Mouse (Mus musculus) forebrain, embryonic 13.5 days (tissue): ENCODE results near the gene Gp5. TPM values are rescaled to one million over a fixed set of nuclear protein-coding genes. Genes with fewer than 3 reads are reported as not detected.
A peak's percentile ranks its signal among the peaks of the same experiment; 100 is the strongest.

Experiments used
- ATAC-seq: fragments of 200-750 bp; cut with Nextera tagmentation; 2 replicates; pipeline ENCODE4 v1.8.0; 2017
- H3K27ac ChIP-seq: fragments of 300-500 bp; sonication (generic); 2 replicates; pipeline ENCODE4 v1.5.1; 2015; ENCODE audit warnings: inconsistent platforms, mild to moderate bottlenecking, moderate library complexity
- H3K27me3 ChIP-seq: fragments of 300-500 bp; sonication (generic); 2 replicates; pipeline ENCODE4 v1.6.1; 2015; ENCODE audit warnings: mild to moderate bottlenecking, inconsistent platforms
- H3K36me3 ChIP-seq: fragments of 300-500 bp; sonication (generic); 2 replicates; pipeline ENCODE4 v1.6.1; 2015; ENCODE audit warnings: mild to moderate bottlenecking, inconsistent platforms; ENCODE audit not compliant: poor library complexity, severe bottlenecking
- H3K4me1 ChIP-seq: fragments of 300-500 bp; sonication (generic); 2 replicates; pipeline ENCODE4 v1.6.1; 2015; ENCODE audit warnings: inconsistent platforms
- H3K4me2 ChIP-seq: fragments of 300-500 bp; sonication (generic); 2 replicates; pipeline ENCODE4 v1.6.1; 2015; ENCODE audit warnings: inconsistent platforms, mild to moderate bottlenecking, moderate library complexity
- H3K4me3 ChIP-seq: fragments of 300-500 bp; sonication (generic); 2 replicates; pipeline ENCODE4 v1.5.1; 2015; ENCODE audit warnings: mild to moderate bottlenecking, inconsistent platforms
- H3K9ac ChIP-seq: fragments of 300-500 bp; sonication (generic); 2 replicates; pipeline ENCODE4 v1.6.1; 2015; ENCODE audit warnings: mild to moderate bottlenecking, inconsistent platforms
- H3K9me3 ChIP-seq: fragments of 300-500 bp; sonication (generic); replicated peaks from 2 replicates; pipeline ENCODE4 v1.6.1; 2016; ENCODE audit warnings: inconsistent platforms
- WGBS: fragments of 180-500 bp; shearing (Covaris S2); methylation state at CpG from one replicate; pipeline ENCODE4 v1.1.7; 2015; 5-methylcytosine and 5-hydroxymethylcytosine counted together
- polyA plus RNA-seq: library from polyadenylated mRNA; unstranded; fragments of >200 nt; fragmentation: Nextera tagmentation; extraction: Ambion mirVana; gene quantifications from 2 replicates; pipeline ENCODE4 v1.2.1, GENCODE M21; 2015

Gene Gp5
- polyA plus RNA-seq, 1 experiment from 2014 or later = 0.34 TPM

- no peaks in the 10 kb centered on the region for H3K36me3 ChIP-seq
- 77% methylated on average over 10 of the region's 10 CpGs for WGBS
- H3K9ac ChIP-seq = no peak overlapping the region
- H3K4me2 ChIP-seq = no peak overlapping the region
- H3K4me1 ChIP-seq = no peaks in the 10 kb centered on the region
- H3K27ac ChIP-seq = no peak overlapping the region
- H3K4me3 ChIP-seq = no peak overlapping the region
- no peak for ATAC-seq
- peaks cover 13% of the 10 kb centered on the region; the same call in 1 of the 2 replicates for H3K27me3 ChIP-seq
- H3K9me3 ChIP-seq = no peaks in the 10 kb centered on the region
Observed at GRCm38 (mm10) chr16:30299711-30300277, 10.8 kb downstream of the Gp5 start.

- H3K4me2 ChIP-seq = no peak overlapping the region
- no peak overlapping the region for H3K4me3 ChIP-seq
- ATAC-seq = no peak
- H3K27ac ChIP-seq = no peak overlapping the region
- no peak overlapping the region for H3K9ac ChIP-seq
- H3K4me1 ChIP-seq = no peaks in the 10 kb centered on the region
- H3K9me3 ChIP-seq = no peaks in the 10 kb centered on the region
- WGBS = 86% methylated on average over 7 of the region's 7 CpGs
- H3K36me3 ChIP-seq = no peaks in the 10 kb centered on the region
- H3K27me3 ChIP-seq = no peaks in the 10 kb centered on the region
Observed at GRCm38 (mm10) chr16:30297450-30297849, 13.1 kb downstream of the Gp5 start.

GRCm38 (mm10) chr16:30296601-30297275 is 13.8 kb downstream of the Gp5 start:
- Histone ChIP-seq H3K27ac (no peak overlapping the region), H3K9ac (no peak overlapping the region), H3K27me3 (no peaks in the 10 kb centered on the region), H3K9me3 (no peaks in the 10 kb centered on the region), H3K4me2 (no peak overlapping the region), H3K4me1 (no peaks in the 10 kb centered on the region), H3K4me3 (no peak overlapping the region), H3K36me3 (no peaks in the 10 kb centered on the region)
- no peak for ATAC-seq
- 86% methylated on average over 11 of the region's 11 CpGs for WGBS

GRCm38 (mm10) chr16:30295106-30295505 is 15.5 kb downstream of the Gp5 start:
- Histone ChIP-seq H3K27ac (no peak overlapping the region), H3K4me3 (no peak overlapping the region), H3K4me2 (no peak overlapping the region), H3K36me3 (no peaks in the 10 kb centered on the region), H3K9me3 (no peaks in the 10 kb centered on the region), H3K9ac (no peak overlapping the region), H3K4me1 (no peaks in the 10 kb centered on the region), H3K27me3 (no peaks in the 10 kb centered on the region)
- ATAC-seq = no peak
- WGBS = 93% methylated on average over 7 of the region's 7 CpGs

- no peak overlapping the region for H3K9ac ChIP-seq
- WGBS = 72% methylated on average over 6 of the region's 6 CpGs
- no peak for ATAC-seq
- no peak overlapping the region for H3K4me3 ChIP-seq
- H3K4me1 ChIP-seq = no peaks in the 10 kb centered on the region
- H3K9me3 ChIP-seq = no peaks in the 10 kb centered on the region
- 0 out of 2 replicates have a peak, but pooled peaks cover 11% of the 10 kb centered on the region for H3K27me3 ChIP-seq
- no peak overlapping the region for H3K4me2 ChIP-seq
- H3K36me3 ChIP-seq = no peaks in the 10 kb centered on the region
- H3K27ac ChIP-seq = no peak overlapping the region
Observed at GRCm38 (mm10) chr16:30290436-30290835, 20.1 kb downstream of the Gp5 start.

GRCm38 (mm10) chr16:30285701-30286100 is 24.9 kb downstream of the Gp5 start:
- WGBS = 49% methylated on average over 4 of the region's 4 CpGs
- peaks cover 17% of the 10 kb centered on the region for H3K4me1 ChIP-seq
- H3K9ac ChIP-seq = no peak overlapping the region
- no peaks in the 10 kb centered on the region for H3K9me3 ChIP-seq
- ATAC-seq = no peak
- H3K4me2 ChIP-seq = no peak overlapping the region
- no peak overlapping the region for H3K4me3 ChIP-seq
- peaks cover 52% of the 10 kb centered on the region for H3K27me3 ChIP-seq
- H3K27ac ChIP-seq = no peak overlapping the region
- no peaks in the 10 kb centered on the region for H3K36me3 ChIP-seq

GRCm38 (mm10) chr16:30283743-30284337 is 26.7 kb downstream of the Gp5 start:
- H3K4me3 ChIP-seq = peak overlapping the region; percentile 17
- H3K9me3 ChIP-seq = no peaks in the 10 kb centered on the region
- H3K9ac ChIP-seq = no peak overlapping the region; the same call in 1 of the 2 replicates
- under 1% methylated on average over 15 of the region's 15 CpGs for WGBS
- ATAC-seq = peak; percentile 65
- no peaks in the 10 kb centered on the region for H3K36me3 ChIP-seq
- peaks cover 20% of the 10 kb centered on the region for H3K4me1 ChIP-seq
- H3K4me2 ChIP-seq = peak overlapping the region; percentile 53
- no peak overlapping the region for H3K27ac ChIP-seq
- peaks cover 54% of the 10 kb centered on the region for H3K27me3 ChIP-seq

- Histone ChIP-seq H3K4me3 (peak within 1 kb of the TSS; percentile 22), H3K27ac (no peak within 1 kb of the TSS), H3K9ac (no peak within 1 kb of the TSS; the same call in 1 of the 2 replicates), H3K4me1 (peaks cover 26% of the 10 kb centered on the region), H3K9me3 (no peaks in the 10 kb centered on the region), H3K27me3 (peaks cover 50% of the 10 kb centered on the region), H3K36me3 (no peaks in the 10 kb centered on the region), H3K4me2 (peak within 1 kb of the TSS; percentile 57)
- peak; percentile 28; the same call in 1 of the 2 replicates for ATAC-seq
- 10% methylated on average over 34 of the region's 34 CpGs for WGBS
Observed at GRCm38 (mm10) chr16:30282844-30283495, 27.6 kb downstream of the Gp5 start, which contains the start of gene Lrrc15. Gene Lrrc15, minus strand, starts transcription at chr16:30283256.

- Histone ChIP-seq H3K4me1 (peaks cover 28% of the 10 kb centered on the region), H3K9me3 (no peaks in the 10 kb centered on the region), H3K4me3 (no peak overlapping the region), H3K27me3 (peaks cover 46% of the 10 kb centered on the region), H3K27ac (no peak overlapping the region), H3K9ac (no peak overlapping the region), H3K36me3 (no peaks in the 10 kb centered on the region), H3K4me2 (no peak overlapping the region)
- no peak for ATAC-seq
- WGBS = 6% methylated on average over 4 of the region's 4 CpGs
Observed at GRCm38 (mm10) chr16:30280676-30281297, 29.8 kb downstream of the Gp5 start.

GRCm38 (mm10) chr16:30278406-30278805 is 32.2 kb downstream of the Gp5 start:
- no peak overlapping the region for H3K4me3 ChIP-seq
- no peaks in the 10 kb centered on the region for H3K36me3 ChIP-seq
- 63% methylated on average over 11 of the region's 11 CpGs for WGBS
- no peaks in the 10 kb centered on the region for H3K9me3 ChIP-seq
- no peak for ATAC-seq
- peaks cover 27% of the 10 kb centered on the region for H3K4me1 ChIP-seq
- H3K27ac ChIP-seq = no peak overlapping the region
- no peak overlapping the region for H3K4me2 ChIP-seq
- H3K27me3 ChIP-seq = peaks cover 27% of the 10 kb centered on the region
- H3K9ac ChIP-seq = no peak overlapping the region

GRCm38 (mm10) chr16:30275558-30276340 is 34.8 kb downstream of the Gp5 start:
- ATAC-seq = no peak
- WGBS = 73% methylated on average over 15 of the region's 15 CpGs
- Histone ChIP-seq H3K4me3 (no peak overlapping the region), H3K27ac (no peak overlapping the region), H3K36me3 (no peaks in the 10 kb centered on the region), H3K4me1 (peaks cover 37% of the 10 kb centered on the region), H3K9me3 (no peaks in the 10 kb centered on the region), H3K9ac (no peak overlapping the region), H3K4me2 (no peak overlapping the region), H3K27me3 (0 out of 2 replicates have a peak, but pooled peaks cover 3% of the 10 kb centered on the region)
